Mouse (Mus musculus): ENCODE data around the gene Apol7b.

GRCm38 (mm10) chr15:77482140-77482794 lies 35.0 kb upstream of the Apol7b start:
- TF ChIP-seq GATA1 (IDR thresholded peaks at IDR 0.05; ENCODE audit: borderline replicate concordance, low read length) (no peak), FLI1 (IDR thresholded peaks at IDR 0.05; ENCODE audit: low read length) (no peak)
